Mouse (Mus musculus) cerebellum, adult 18-20 months (tissue): ENCODE measurements at regions not wholly inside any gene's neighbourhood (a gene's known extent, or its start where the extent isn't known, plus 50 kb on each side); places are given as distances from the start of the nearest gene placed in this dataset.

Experiments used
- DNase-seq, 2 experiments: peaks; one replicate each; pipeline ENCODE4 v3.0.0; 2021

- DNase-seq = no peak
Measured at GRCm38 (mm10) chr14:110007159-110007558, 747.8 kb downstream of the Slitrk6 start.

- no peak for DNase-seq
Measured at GRCm38 (mm10) chr14:109985026-109985425, 769.9 kb downstream of the Slitrk6 start.

- no peak for DNase-seq
Measured at GRCm38 (mm10) chr14:109958008-109958407, 796.9 kb downstream of the Slitrk6 start.

- no peak for DNase-seq
Measured at GRCm38 (mm10) chr14:109941944-109942343, 813.0 kb downstream of the Slitrk6 start.

- no peak for DNase-seq
Measured at GRCm38 (mm10) chr14:109941162-109941561, 813.8 kb downstream of the Slitrk6 start.

GRCm38 (mm10) chr14:109937432-109937831 is 817.5 kb downstream of the Slitrk6 start:
- DNase-seq = no peak

- DNase-seq = no peak
Measured at GRCm38 (mm10) chr14:109928977-109929376, 826.0 kb downstream of the Slitrk6 start.

GRCm38 (mm10) chr14:109891896-109892165 is 863.1 kb downstream of the Slitrk6 start:
- DNase-seq = no peak

GRCm38 (mm10) chr14:109891151-109891895 is 863.6 kb downstream of the Slitrk6 start:
- DNase-seq = no peak

- no peak for DNase-seq
Measured at GRCm38 (mm10) chr14:109876950-109877663, 877.8 kb downstream of the Slitrk6 start.

GRCm38 (mm10) chr14:109874230-109874629 is 880.7 kb downstream of the Slitrk6 start:
- DNase-seq = peak; percentile 17 to 34

- no peak for DNase-seq
Measured at GRCm38 (mm10) chr14:109840354-109841104, 914.4 kb downstream of the Slitrk6 start.

GRCm38 (mm10) chr14:109802522-109803126 is 888.7 kb upstream of the Slitrk1 start:
- DNase-seq = no peak

GRCm38 (mm10) chr14:109772246-109772645 is 858.3 kb upstream of the Slitrk1 start:
- DNase-seq = no peak

GRCm38 (mm10) chr14:109760892-109761291 is 846.9 kb upstream of the Slitrk1 start:
- DNase-seq = no peak
